Comparison of ENCODE assay signal across 17 mouse cellular contexts in genomic region chr2:170165649-170166048, GRCm38 (mm10).
"Had no signal": no experiment of that assay in that cellular context is flagged by ENCODE, and none has a peak within 500 bp of the region (broad histone marks: within the 10 kb centered on the region; RNA-seq: fewer than 3 reads in every experiment).

No protein-coding gene starts in this region.

- H3K9me3 ChIP-seq: lung, embryonic 15.5 days; midbrain, embryonic 13.5 days; neural tube, embryonic 15.5 days had no signal

- DNase-seq: lung, adult 2 months; lung, postnatal 14 days; lung, postnatal 36 days; retina, postnatal 1 day; right cerebral cortex, adult 18-20 months; right cerebral cortex, postnatal 25 days; right cerebral cortex, postnatal 4 days; spleen, adult 18-20 months; thymus, adult 18-20 months; thymus, postnatal 14 days; thymus, postnatal 36 days had no signal

- H3K27me3 ChIP-seq: lung, embryonic 15.5 days; megakaryocyte, embryonic 14.5 days; midbrain, embryonic 13.5 days; neural tube, embryonic 13.5 days; neural tube, embryonic 15.5 days had no signal

- H3K4me3 ChIP-seq: lung, embryonic 15.5 days; megakaryocyte, embryonic 14.5 days; midbrain, embryonic 13.5 days; myocyte; neural tube, embryonic 13.5 days; neural tube, embryonic 15.5 days had no signal

- H3K36me3 ChIP-seq: lung, embryonic 15.5 days; midbrain, embryonic 13.5 days; neural tube, embryonic 13.5 days; neural tube, embryonic 15.5 days had no signal

- H3K4me1 ChIP-seq: midbrain, embryonic 13.5 days; neural tube, embryonic 13.5 days; neural tube, embryonic 15.5 days had no signal
